Mouse (Mus musculus): ENCODE measurements around the gene Hsd17b1. TPM values are rescaled to one million over a fixed set of nuclear protein-coding genes. Genes with fewer than 3 reads are reported as not detected.
"Not testable (repeated sequence)": the region's sequence is repeated elsewhere in the genome, so short reads cannot be mapped to it uniquely, and the experiment has no call there.

Hsd17b1 gene
- total RNA-seq, 2 experiments from 2014 or later: 0.66 to 1.5 TPM

DNA sequence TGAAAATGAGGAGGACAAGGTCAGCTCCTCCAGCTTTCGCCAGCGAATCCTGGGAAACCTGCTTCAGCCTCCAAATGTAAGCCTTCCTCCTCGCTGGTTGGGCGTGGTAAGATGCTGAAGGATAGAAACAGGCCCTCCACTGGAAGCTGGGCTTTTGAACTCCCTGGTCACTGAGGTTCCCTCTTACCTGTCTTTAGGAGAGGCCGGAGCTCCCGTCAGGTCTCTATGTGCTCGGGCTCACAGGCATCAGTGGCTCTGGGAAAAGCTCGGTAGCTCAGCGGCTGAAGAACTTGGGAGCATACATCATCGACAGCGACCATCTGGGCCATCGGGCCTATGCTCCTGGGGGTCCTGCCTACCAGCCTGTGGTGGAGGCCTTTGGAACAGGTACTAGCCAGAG, 6.6 kb downstream of the Hsd17b1 start:
- DNase-seq (ENCODE audit: low spot score in 2 of 2): no peak

- DNase-seq (ENCODE audit: low spot score in 2 of 2): no peak
Observed at GRCm38 (mm10) chr11:101085617-101086322, 7.6 kb downstream of the Hsd17b1 start.

- DNase-seq (ENCODE audit: low spot score in 2 of 2): no peak
Observed at GRCm38 (mm10) chr11:101086323-101086674, 8.1 kb downstream of the Hsd17b1 start.

GRCm38 (mm10) chr11:101086756-101087681, 8.8 kb downstream of the Hsd17b1 start, which contains the start of gene Mlx:
TSS of gene Mlx (plus strand) at chr11:101087277.
- DNase-seq (ENCODE audit: low spot score in 2 of 2): peak; percentile 87 to 95

DNA sequence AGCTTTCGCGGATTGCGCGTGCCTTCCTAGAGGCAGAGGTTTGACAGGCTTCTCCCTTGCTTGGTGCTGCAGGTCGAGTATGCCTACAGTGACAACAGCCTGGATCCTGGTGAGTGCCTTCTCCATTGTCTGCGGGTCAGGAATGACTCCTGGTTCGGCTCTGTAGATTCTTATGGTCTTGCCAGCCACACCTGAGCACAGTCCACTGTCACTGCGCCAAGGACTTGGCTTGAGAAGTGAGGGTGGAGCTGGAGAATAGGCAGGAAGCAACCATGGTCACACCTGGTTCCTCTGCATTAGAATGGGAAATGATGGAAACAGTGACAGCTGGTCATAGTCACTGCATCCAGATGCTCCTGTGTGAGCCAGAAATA, 9.5 kb downstream of the Hsd17b1 start:
- no peak for DNase-seq (ENCODE audit: low spot score in 2 of 2)

DNA sequence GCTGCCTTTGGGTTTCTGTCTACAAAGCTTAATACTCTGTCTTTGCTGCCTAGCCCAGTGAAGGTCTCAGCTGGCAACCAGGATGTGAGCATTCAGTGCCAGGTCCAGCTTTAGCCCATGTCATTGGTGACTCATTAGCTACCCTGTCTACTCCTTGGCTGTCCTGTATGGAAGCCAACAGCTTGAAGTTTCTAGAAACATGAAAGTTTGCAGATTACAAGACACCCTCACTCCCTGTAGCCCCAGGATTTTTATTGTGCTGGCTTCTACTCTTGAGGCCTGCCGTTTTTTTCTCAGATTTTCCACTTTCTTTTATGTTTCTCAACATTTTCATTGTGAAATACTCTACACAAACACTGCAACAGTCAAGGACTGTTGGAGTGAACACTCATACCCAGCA, 11.7 kb downstream of the Hsd17b1 start:
- DNase-seq (ENCODE audit: low spot score in 2 of 2): no peak

GRCm38 (mm10) chr11:101094930-101095313, 16.7 kb downstream of the Hsd17b1 start:
- DNase-seq (ENCODE audit: low spot score in 2 of 2): peak in 1 of 2 experiments; percentile 40

GRCm38 (mm10) chr11:101095314-101096024, 17.3 kb downstream of the Hsd17b1 start, which contains the start of gene Psmc3ip:
TSS of gene Psmc3ip (minus strand) at chr11:101095436.
- DNase-seq (ENCODE audit: low spot score in 2 of 2): peak; percentile 90 to 96

DNA sequence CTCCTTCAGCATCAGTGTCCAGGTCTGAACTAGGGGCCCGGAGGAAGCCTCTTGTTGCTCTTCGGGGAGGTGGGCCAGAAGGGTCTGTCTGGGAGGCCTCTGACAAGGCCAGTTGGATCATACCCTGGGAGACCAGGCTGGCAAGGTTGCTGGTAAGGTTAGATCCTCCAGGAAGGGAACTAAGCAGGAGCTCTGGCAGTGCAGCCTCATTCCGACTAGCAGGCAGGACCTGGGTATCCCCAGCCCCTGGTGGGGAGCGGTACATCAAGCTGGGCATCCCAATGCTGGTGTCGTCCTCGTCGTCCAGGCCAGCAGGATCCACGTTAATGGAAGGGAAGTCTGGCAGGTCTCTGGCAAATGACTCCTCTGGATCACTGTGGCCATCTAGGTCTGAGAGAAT, 20.0 kb downstream of the Hsd17b1 start:
- DNase-seq (ENCODE audit: low spot score in 2 of 2): no peak

GRCm38 (mm10) chr11:101103011-101103410, 24.8 kb downstream of the Hsd17b1 start:
- no peak for DNase-seq (ENCODE audit: low spot score in 2 of 2)

GRCm38 (mm10) chr11:101109351-101109750, 31.1 kb downstream of the Hsd17b1 start:
- no peak for DNase-seq (ENCODE audit: low spot score in 2 of 2)

DNA sequence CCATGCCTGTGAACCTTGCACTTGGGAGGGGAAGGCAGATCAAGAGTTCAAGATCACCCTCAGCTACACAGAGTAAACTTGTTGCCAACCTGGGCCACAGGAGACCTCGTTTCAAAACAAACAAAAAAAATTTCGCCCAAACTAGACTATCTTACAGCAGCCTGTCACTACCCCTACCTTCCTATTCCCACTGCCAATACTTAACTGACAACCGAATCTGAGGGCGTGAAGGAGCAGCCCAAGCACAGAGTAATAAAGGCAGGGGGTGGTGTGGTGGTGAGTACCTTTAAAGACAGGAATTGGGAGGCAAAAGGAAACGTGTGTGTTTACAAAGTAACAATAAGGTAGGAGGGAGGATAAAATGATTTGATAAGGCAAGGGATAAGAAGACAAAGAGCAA, 32.5 kb downstream of the Hsd17b1 start:
- DNase-seq (ENCODE audit: low spot score in 2 of 2): no peak

GRCm38 (mm10) chr11:101111178-101111577, 33.0 kb downstream of the Hsd17b1 start:
- DNase-seq (ENCODE audit: low spot score in 2 of 2): no peak

- no peak for DNase-seq (ENCODE audit: low spot score in 2 of 2)
Observed at GRCm38 (mm10) chr11:101112186-101112585, 34.0 kb downstream of the Hsd17b1 start.

GRCm38 (mm10) chr11:101115564-101115963, 37.4 kb downstream of the Hsd17b1 start:
- no peak for DNase-seq (ENCODE audit: low spot score in 2 of 2)

DNA sequence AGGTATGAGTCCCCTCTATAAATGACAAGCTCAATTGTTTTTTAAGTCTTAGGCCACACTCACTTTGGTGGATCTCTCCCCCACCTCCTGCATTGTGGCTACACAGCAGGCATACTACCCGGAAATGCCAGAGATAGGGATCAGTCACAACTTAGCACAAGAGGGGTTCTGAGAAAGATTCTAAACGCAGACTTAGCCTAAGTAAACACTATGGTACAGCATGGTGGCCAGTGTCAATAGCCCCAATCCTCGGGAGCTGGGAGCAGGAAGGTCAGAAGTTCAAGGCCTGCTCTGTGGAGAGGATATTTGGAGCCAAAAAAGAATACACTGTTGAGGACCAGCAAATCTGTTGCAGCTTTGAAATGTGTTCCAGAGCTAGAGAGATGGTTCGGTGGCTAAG, 39.9 kb downstream of the Hsd17b1 start:
- DNase-seq (ENCODE audit: low spot score in 2 of 2): no peak

- DNase-seq (ENCODE audit: low spot score in 2 of 2): no peak
Observed at GRCm38 (mm10) chr11:101119131-101119760, 41.0 kb downstream of the Hsd17b1 start.

DNA sequence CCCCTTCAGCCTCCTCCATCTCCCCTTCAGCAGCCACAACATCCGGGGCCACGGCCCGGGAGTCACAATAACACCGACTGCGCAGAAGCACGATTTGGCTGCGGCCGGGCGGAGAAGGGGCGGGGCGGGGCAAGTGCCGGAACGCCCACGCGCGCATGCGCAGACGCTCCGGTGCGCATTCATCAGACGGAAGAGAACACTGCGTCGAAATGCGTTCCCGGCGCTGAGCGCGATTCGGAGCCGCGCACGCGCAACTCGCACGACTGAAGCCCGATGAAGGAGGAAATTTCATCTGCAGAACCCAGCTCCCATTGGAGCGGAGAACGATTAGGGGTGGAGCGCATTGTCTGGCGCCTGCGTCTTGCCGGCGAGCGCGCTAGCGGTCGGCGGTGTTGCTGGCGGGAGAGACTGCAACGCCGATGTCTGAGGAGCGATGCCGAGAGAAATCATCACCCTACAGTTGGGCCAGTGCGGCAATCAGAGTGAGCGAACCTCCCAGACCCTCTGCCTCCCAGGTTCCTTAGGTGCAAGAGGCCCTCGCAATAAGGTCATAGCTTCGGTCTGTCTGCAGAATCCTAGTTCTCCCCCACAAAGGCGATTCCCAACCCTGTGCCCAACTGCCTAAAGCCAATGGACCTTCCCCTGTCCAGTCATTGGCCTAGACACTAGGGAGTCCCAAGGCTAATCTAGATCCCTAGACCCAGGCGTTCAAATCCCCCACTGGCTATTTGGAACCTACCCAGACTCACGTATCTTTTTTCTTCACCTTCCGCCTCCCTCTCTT, 41.7 kb downstream of the Hsd17b1 start, which contains the start of the genes Retreg3 and Tubg1:
TSS of gene Retreg3 (minus strand) at position 133 of the 784 bp plus-strand sequence.
TSS of gene Tubg1 (plus strand) at position 178 of the 784 bp plus-strand sequence.
- peak; percentile 99 to 100 for DNase-seq (ENCODE audit: low spot score in 2 of 2)

GRCm38 (mm10) chr11:101120545-101121188, 42.5 kb downstream of the Hsd17b1 start:
- DNase-seq (ENCODE audit: low spot score in 2 of 2): no peak

DNA sequence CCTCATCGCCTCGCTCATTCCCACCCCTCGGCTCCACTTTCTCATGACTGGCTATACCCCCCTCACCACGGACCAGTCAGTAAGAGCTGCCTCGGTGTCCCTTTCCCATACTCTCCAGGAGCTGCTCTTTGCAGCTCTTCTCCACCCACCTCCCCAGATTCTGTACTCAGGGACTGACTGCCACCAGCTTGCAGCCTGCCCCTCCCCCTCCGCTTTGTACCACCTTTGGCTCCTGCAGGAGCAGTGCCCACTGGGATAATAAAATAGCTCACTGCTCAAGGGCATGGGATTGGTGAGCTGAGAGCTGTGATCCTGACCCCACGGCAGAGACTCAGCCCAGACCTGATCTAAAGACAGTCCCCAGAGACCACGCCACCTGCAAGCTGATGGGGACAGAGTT, 46.3 kb downstream of the Hsd17b1 start:
- DNase-seq (ENCODE audit: low spot score in 2 of 2): not testable (repeated sequence)

Data from layer of hippocampus, adult 18-20 months (tissue).